Mouse (Mus musculus): ENCODE data around the gene Ank3.
A peak's percentile ranks its signal among the peaks of the same experiment; 100 is the strongest.

Ank3 gene

DNA sequence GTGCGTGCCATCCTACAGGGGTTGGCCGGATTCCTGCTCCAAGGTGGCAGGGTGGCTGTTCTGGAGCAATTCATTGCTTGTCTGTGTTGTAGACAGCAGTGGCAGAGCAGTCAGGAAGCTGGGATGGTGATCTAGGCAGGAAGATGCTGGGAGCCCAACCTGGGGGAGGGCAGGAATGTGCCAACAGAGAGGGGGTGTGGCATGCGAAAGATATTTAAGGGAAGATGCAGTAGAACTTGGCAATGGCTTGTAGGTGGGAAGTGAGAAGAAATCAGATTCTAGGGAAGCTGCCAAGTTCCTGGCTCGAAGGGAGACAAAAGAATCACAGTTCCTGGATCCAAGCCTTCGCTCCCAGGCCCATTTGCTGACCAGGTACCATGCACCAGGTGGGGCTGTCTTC is 312.2 kb downstream of the Ank3 start:
- DNase-seq (ENCODE audit: inconsistent ontology term) = no peak

DNA sequence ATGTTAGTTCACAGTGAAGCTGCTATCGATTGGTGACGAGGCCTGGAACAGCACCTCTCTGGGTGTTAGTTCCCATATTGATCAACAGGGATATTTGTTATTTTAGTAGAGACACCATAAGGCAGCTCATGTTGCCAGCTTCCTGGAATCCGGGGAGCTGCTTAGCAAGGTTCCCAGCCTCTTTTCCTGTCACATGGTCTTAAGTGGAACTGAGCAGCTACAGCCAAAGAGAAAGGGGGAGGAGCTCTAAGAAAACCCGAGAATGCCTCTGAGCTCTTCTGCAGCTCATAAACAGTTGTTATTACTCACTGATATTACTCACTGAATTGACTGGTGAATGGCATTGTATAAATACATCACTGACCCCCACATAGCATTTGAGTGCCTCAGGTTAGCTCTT is 318.3 kb downstream of the Ank3 start:
- DNase-seq (ENCODE audit: inconsistent ontology term) = no peak

DNA sequence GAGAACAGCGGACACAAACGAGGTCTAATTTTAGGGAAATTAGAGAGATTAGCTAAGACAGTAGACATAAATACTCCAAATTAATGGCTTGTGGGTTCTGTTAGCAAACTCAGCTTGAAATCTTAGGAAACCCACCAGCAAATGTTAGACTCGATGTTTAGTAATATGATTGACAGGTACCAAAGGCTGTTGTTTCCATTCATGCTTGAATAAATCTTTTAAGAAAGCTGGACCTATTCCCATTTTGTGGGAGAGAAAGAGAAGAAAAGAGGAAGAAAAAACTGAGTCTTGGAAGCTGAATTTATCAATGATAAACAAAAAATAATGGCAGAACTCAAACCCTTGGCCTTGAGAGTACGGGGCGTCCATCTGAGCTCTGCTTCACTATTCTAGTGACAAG is 320.8 kb downstream of the Ank3 start:
- DNase-seq (ENCODE audit: inconsistent ontology term) = peak; percentile 42

DNA sequence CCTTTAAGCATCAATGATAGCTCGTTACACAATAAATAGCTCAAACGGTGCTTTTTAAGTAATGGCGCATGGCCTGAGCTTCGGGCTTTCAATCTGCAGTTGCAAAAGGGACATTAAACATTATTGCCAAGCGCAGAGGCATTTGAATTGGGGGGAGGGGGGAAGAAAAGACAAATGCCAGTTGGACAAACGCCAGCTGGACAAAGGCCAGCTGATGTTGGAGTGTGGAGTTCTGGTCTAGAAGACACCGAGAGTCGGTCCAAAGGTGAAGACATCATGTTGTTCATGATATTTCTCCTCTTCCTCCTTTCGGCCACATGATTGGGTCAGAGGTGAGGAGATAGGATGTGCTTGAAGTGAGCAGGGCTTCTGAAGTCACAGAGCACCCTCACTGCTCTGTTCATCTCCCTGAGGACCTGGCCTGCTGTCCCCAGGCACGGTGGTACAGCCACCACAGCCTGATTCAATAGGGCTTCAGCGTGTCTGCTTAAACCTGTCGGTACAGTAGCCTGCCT is 321.4 kb downstream of the Ank3 start:
- peak; percentile 62 for DNase-seq (ENCODE audit: inconsistent ontology term)

DNA sequence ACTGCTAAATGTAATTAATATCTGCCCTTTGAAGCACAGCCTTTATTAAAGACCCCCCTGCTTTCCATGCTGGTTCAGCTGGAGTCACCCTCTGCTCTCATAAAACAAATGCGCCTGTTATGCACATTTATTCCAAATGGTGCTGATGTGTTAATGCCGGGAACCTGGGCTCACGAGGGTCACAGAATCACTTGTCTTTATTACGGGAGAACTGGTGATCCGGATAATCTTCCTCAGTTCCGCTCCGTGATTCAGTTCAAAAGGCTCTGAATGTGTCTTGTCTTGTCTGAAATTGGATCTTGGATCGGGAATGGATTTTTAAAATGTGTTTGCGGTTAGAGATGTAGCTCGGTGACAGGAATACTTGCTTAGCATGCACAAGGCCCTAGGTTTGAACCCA is 321.9 kb downstream of the Ank3 start:
- DNase-seq (ENCODE audit: inconsistent ontology term) = peak; percentile 82

DNA sequence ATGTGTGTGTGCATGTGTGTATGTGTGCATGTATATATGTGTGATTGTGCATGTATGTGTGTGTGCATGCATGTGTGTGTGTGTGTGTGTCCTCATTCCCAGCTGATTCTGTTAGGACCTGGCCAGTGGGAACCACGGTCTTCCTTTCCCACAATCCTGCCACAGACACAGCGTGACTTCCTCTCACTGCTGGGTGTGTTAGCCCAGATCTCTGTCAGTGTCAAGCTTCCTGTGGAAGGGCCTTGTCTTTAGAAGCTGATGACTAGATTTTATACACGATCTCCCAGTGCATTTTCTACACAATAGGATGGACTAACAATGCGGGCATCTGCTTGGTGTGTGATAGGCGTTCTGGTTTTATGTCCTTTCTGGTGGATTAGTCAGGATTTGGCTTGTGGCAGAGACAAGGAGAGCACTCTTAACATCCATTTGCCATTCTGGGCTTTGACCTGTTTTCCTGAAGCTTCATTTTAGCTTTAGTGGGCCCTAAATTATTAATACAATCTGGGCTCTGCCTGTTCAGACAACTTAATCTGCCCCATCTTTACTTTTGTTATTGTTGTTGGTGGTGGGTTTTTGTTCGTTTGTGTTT is 322.4 kb downstream of the Ank3 start:
- peak; percentile 73 for DNase-seq (ENCODE audit: inconsistent ontology term)

DNA sequence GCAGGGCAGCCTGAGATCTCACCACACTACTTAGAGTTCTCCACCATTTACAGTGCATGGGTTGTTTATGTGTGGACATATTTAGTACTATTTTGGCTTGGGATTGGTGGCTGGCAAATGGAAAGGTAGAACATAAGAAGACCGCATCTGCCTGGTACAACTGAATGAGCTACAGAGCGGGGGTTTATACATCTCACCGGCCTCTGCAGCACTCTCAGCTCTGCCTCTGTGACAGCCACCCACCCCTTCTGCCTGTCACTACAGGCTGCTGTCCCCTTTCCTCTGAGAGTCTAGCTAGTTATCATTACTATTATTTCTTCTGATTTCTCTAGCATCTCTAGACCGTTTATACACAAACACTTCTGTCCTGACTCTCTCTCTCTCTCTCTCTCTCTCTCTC is 325.6 kb downstream of the Ank3 start:
- DNase-seq (ENCODE audit: inconsistent ontology term) = no peak

DNA sequence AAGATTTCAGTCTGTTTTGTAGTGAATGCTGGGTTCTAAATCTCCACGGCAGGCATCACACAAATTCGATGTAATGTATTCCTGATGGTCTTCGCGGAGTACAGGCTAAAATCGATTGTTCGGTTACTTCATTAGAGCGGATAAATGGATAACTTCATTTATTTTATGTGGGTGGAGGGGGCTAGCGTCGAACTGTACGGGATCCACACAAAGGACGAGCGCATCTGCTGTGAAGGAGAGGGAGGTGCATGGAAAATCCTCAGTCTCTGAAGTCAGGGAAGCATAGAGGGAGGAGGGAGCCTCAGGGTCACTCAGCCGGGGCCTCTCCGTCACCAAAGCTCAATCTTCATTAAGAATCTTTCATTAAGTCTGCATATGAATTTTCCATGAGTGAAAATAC is 326.5 kb downstream of the Ank3 start:
- DNase-seq (ENCODE audit: inconsistent ontology term) = no peak

DNA sequence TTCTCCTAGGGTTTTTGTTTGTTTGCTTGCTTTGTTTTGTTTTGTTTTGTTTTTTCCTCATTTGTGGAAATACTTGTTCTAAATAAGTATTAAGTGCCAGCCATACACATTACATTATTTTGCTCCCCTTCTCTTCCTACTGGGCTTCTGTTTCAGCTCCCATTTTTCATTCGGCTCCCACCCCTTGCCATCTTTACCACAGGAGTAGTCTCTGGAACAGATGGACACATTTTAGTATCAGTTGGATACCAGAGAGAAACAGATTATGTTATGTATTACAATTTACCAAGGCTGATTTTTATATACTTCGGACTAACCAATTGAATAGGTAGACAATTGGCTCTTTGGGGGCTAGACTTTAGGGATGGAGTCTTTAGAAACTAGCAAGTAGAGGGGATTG is 327.7 kb downstream of the Ank3 start:
- no peak for DNase-seq (ENCODE audit: inconsistent ontology term)

DNA sequence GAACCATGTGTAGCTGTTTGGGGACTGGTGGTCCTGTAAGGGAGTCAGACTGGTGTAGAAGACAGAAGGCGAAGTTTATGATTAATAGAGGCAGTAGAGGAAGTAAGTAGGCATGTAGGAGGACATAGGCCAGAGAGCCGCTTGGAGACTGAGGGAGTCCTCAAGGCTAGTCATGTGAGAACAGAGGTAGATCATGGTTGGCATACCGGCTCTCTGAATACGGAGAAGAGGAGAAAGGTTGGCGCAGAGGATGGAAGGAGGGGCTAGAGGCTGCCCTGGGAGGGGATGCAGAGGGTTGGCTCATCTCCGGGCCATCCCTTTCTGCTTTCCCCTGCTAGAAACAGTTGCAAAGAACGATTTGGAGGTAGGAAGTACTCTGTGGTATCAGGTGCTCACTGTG is 328.2 kb downstream of the Ank3 start:
- DNase-seq (ENCODE audit: inconsistent ontology term) = no peak

DNA sequence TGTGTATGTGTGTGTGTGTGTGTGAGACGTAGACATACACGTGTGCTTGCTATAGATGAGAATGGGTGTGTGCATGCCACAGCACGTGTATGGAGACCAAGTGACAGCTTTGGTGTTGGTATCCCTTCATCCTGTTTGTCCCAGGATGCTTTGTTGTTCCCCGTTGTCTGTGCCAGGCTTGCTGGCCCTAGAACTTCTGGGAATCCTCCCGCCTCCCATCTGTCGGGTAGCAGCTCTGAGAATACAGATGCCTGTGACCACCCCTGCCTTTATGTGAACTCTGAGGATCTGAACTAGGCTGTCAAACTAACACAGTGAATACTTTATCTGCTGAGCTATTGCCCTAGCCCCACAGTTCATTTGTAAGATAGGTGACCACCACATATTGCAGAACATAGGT is 330.3 kb downstream of the Ank3 start:
- no peak for DNase-seq (ENCODE audit: inconsistent ontology term)

DNA sequence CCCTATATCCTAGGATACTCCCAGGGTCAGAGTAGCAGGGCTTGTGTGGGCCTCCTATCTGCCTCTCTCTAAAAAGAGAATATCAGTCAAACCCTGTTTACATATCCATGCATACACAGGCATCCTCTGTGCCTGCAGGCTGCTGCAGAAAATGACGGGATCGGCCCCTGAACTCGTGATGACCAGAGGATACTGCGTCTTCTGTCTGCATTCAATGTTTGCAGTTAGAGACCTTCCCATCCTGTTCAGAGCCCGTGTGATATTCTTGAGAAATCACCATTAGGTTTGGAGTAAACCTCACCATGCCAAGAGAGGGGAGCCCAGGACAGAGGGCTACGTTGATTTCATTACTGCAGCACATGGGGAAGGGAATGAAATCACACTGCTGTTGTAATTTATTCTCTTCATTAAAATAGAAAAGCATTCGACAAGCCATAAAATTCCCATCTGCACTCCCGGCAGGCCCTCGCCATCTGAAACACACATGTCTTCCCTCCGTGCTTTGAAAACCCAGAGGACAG is 331.8 kb downstream of the Ank3 start:
- no peak for DNase-seq (ENCODE audit: inconsistent ontology term)

DNA sequence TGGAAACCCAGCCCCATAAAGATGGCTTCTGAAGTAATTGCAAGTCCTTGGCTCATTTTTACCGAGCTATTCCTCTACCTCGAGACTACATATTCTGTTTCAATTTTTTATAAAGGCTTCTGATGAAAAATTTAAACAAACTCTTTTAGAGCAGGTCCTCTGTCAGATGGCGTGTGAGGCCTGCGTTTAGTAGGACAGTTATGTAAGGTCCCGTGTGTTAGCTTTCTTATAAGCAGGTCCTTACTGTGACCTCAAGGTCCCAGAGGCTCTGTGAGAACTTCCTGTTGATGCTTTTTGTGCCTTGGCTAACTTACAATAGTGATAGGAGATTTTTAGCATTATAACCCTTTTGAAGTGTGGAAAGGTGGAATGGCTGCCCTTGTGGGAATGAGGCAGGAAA is 332.8 kb downstream of the Ank3 start:
- DNase-seq (ENCODE audit: inconsistent ontology term) = no peak

DNA sequence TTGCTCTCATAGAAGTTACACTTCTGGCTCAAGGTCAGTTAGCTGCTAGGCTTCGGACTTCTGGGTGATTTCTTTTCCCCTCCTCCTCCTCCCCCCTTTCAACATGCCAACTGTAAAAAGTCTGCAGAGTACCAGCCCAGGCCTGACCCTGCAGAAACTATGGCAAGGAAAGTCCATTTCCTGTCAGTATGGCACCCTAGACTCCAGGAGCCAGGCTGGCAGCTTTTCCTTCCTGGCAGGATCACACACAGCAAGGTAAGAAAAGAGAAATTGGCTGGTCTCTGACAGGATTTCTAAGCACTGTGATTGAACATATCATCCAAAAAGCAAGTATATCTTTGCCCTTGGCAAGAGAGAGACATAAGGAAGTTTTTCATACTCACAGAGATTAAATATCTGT is 333.3 kb downstream of the Ank3 start:
- DNase-seq (ENCODE audit: inconsistent ontology term) = no peak

DNA sequence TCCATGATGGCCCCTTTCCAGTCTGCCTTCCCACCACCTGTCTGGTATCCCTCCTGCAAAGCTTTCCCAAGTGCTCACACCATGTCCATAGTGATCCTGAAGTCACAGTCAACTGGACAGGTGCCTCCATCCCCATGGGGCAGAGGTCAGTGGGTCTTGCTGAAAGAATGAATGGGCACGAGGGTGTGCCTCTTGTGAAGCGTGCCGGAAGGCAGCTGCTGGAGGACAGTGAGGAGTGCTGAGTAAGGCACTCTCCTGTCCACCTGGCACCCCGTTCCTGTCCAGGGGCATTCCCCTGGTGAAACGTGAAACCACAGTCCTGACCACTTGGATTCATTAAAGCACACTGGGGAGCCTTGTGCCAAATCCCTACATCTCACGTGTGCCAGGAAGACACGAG is 337.7 kb downstream of the Ank3 start:
- DNase-seq (ENCODE audit: inconsistent ontology term) = peak; percentile 56

DNA sequence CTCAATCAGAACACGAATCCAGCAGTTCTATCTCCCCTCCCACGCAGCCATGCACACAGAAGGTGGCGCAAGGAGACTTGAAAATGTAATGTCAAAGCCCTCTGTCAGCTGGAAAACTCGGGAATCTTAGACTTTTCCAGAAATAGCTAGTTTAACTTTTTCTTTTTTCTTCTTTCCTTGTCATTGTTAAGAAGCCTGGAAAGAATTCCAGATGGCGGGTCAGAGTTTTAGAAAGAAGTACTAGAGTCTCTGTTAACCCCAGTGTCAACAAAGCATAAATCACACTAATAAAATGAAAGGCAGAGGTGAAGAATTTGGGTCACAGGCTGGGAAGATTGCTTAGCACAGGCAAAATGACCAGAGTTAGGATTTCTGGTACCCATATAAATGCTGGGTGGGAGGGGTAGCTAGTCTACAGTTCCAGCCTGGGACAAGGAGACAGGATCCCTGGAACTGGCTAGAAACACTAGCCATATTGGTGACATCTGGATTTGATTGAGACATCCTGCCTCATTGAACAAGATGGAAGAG is 340.2 kb downstream of the Ank3 start:
- no peak for DNase-seq (ENCODE audit: inconsistent ontology term)

DNA sequence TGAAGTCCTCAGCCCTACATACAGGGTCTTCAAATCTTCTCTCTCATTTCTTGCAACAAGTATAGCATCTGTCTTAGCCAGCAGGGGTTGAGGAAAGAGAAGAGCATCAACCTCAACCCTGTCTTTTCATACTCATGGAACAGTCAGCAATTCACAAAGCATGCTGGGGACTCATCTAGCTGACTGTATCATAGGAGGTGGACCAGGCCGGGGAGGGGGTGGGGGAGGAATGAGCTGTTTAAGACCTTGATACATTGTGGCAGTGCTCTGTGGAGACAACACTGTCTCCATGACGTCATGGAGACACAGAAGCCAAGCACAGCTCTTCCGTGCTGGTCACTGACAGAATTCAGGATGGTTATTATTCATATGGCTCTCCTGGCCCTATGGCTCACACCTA is 344.0 kb downstream of the Ank3 start:
- peak; percentile 40 for DNase-seq (ENCODE audit: inconsistent ontology term)

DNA sequence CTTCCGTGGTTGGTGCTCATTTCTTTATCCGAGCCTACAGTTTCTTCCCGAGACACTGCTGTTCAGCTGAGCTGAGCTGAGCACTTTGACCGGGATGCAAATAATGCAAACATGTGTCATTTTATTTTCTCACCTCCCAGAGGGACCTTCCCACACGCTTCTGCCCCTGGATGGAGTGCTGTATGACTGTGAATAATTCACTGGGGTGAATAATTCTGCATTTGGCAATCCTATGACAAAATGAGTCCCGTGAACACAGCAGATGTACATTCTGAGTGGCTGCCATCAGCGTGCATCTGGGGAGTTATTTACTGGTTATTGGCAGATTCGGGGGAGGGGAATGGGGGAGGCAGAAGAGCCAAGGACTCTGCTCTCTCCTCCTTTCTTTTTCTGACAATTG is 345.6 kb downstream of the Ank3 start:
- DNase-seq (ENCODE audit: inconsistent ontology term) = no peak

DNA sequence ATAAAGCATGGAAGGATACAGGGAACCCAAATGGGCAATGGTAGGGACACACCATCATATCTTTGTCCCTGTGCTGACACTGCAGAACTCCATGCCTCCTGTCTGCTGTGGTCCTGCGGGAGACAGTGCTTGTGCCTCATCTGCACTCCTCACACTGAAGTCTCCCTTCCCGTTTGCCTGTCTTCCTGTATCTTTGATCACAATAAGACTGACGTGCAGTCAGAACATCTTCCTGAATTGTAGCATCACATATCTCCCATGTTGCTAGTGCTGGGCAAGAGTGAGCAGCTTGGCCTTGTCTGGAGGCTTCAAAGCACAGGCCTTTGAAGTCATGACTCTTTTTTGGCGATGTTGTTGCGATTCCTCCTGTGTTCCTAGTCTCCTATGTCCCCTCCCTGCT is 346.3 kb downstream of the Ank3 start:
- no peak for DNase-seq (ENCODE audit: inconsistent ontology term)

DNA sequence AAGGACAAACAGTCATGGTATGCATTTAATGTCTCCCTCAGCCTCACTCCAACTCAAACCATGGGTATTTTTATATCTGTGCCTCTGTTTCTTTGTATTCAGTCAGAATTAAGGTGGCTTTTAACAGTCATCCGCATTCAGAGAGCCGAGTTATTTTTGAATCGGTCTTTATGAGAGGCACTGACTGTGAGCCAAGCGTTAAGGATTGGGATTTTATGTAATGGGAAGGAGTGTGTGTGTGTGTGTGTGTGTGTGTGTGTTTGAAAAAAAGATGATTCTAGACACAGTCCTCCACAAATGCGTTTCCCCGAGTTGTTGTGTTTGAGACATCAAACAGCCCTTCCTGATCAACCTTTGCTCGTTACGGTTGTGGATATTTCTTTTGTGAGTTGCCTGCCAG is 347.7 kb downstream of the Ank3 start:
- DNase-seq (ENCODE audit: inconsistent ontology term) = peak; percentile 29

DNA sequence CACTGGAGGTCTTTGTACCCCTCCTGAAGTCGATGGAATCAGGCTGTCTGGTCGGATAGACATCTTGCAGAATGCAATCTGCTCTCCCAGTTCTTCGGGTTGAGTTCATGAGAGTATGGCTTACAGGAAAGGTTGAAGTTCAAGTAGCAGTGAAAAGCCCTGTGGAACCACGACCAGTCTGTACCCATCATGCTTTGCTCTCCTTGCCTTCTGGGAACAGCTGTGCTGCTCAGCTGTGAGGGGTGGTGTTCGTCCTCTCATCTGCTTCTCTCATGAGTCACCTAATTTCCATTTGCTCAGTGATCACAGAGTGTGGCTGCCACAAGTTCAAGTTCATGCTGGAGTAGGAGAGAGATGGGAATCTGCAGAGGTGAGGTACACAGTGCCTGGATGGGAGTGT is 348.2 kb downstream of the Ank3 start:
- DNase-seq (ENCODE audit: inconsistent ontology term) = peak; percentile 48

DNA sequence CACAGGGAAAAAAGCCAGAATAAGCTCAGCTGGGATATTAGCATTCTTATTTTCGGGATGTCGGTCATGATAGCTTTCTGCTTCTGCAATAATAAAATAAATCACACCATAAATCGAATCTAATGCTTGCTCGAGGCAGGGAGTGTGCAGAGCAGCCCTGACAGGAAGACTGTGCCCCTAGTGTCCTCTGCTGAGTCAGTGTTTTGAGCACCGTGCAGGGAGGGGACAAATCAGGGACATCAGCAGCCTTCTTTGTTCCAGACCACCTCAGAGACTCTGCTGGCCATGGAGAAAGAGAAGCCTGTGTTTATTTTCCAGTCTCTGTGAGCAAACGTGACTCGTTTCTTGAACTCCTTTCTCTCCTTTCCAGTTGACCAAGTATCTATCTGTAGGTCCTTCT is 352.8 kb downstream of the Ank3 start:
- no peak for DNase-seq (ENCODE audit: inconsistent ontology term)

DNA sequence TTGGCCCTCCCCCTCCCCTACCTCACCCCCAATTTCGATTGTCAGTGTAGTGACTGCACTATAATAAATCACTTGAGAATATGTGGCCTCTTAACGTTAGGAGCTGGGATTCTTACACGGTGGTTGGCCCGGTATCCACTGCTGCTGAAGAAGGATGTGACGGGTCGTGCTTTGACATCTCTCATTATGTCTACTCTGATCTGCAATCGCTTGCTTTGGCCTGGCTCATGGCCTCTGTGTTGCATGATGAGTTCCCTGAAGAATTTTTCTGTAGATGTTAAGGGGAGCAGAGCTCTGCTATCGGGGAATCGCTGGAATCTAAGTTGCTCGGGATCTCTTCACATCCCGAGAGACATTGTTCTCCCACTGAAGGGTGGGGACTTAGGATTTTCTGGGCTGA is 354.9 kb downstream of the Ank3 start:
- DNase-seq (ENCODE audit: inconsistent ontology term) = no peak
